Mouse (Mus musculus): Measurements from ENCODE around the gene Tlx3. TPM values are rescaled to one million over a fixed set of nuclear protein-coding genes. Genes with fewer than 3 reads are reported as not detected.

Tlx3 gene
- total RNA-seq, 2 experiments from 2014 or later = not detected

GRCm38 (mm10) chr11:33197673-33198072 is 5.7 kb downstream of the Tlx3 start:
- ATAC-seq (ENCODE audit: poor library complexity, severe bottlenecking) = no peak

GRCm38 (mm10) chr11:33197133-33197514 is 6.3 kb downstream of the Tlx3 start:
- no peak for ATAC-seq (ENCODE audit: poor library complexity, severe bottlenecking)

GRCm38 (mm10) chr11:33196447-33197132 is 6.8 kb downstream of the Tlx3 start:
- ATAC-seq (ENCODE audit: poor library complexity, severe bottlenecking) = no peak

DNA sequence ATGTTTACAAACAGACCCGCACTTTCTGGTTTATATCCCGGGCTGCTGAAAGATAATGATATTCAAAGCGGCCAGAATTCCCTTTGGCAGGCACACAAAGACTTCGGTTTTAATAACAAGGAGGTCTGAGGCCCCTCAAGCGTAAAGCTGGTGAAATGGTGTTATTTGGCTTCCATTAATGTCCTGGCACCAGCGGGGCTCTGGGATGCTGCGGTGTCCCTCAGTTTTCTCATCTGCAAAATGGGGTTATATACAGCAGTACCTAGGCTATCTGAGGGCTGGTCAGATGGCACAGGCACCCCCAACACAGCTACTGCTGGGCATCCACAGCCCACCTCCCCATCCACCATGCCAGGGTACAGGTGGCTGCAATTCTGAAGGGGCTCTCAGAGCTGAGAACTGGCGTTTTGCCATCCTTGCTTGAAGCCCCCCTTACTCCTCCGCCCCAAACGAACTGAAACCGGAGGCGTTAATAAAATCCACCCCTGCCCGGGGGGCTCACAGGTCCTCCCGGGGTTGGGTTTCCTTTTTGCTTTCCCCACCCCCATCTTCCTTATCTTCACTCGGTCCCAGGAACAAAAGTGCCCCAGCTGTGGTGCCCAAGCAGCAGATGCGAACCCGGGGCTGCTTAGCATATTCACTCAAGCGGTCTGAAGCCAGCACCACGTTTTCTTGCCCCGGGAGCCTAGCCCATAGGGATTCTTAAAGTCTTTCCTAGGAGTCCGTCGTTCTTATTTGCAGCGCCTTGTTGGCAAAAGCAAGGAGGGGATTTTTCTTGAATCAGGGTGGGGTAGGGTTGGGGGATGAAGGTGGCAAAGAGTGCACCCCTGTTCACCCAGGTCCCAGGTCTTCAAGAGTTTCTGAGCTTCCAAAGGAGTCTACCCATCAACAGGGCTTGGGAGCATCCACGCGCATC is 7.6 kb downstream of the Tlx3 start:
- ATAC-seq (ENCODE audit: poor library complexity, severe bottlenecking) = no peak

DNA sequence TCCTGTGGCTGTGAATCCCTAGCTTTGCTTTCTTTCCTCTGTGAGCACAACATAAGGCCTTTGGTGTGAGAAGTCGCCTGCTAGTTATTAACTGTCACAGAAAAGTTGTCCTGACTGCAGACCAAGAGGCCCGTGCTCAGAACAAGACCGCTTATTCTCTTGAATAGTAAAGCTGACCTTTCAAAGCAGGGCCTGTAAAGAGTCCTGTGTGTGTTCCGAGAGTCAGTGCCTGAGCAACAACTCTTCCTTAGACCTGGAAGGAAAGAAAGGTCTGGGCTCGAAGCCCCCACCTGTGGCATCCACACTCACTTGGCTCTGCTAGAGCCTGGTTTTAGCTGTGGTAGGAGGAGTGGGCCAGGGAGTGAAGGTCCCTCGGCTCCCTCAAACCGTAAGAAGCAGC is 8.3 kb downstream of the Tlx3 start:
- no peak for ATAC-seq (ENCODE audit: poor library complexity, severe bottlenecking)

DNA sequence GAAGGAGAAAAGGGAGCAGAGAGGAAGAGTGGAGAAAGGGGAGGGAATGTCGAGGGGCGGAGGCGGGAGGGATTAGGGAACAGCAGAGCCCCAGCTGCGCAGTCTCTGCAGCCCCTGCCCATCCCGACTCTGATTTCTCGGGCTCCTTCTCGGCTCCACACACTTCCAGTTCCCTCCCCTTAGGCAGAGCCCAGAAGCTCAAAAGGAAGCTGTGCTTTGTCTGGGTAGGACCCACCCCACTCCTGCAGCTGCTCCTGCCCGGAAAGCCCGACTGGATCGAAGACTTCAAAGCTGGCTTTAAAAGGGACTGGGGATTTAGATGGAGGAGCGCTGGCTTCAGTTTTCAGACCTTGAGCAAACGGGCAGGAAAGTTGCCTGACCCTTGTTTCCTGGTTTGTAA is 9.7 kb downstream of the Tlx3 start:
- no peak for ATAC-seq (ENCODE audit: poor library complexity, severe bottlenecking)

DNA sequence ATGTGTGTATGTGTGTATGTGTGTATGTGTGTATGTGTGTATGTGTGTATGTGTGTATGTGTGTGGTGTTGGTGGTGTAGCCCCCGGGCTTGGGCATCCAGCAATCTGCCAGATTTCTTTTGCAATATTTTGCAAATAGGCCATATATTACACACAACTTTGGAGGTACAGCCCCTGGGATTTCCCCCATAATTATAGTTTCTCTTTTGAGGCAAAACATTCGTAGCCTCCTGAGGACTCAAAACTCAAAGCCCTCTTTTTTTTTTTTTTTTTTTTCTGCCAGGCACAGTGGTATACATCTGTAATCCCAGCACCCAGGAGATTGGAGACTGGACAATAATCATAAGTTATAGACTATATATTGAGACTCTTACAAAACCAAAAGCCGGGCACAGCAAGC is 21.6 kb downstream of the Tlx3 start:
- ATAC-seq (ENCODE audit: poor library complexity, severe bottlenecking) = no peak

DNA sequence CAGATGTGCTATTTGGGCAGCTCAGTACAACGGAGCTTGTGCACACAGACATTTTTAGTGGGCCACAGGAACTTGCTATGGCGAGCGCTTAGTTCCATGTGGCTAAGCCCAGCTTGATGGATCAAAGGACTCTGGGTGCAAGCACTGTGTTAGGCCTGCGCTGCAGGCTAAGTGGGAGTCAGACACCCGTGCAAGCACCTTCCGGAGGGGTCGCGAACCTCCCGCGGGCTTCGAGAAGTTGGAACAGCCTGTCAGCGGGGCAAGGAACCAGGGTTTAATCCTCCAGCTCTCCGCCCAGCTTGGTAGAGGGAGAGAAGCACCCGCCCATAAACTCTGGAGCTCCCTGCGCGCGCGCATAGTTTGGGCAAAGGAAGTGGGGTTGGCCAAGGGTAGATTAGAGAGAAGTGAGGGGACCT is 22.7 kb downstream of the Tlx3 start:
- no peak for ATAC-seq (ENCODE audit: poor library complexity, severe bottlenecking)

DNA sequence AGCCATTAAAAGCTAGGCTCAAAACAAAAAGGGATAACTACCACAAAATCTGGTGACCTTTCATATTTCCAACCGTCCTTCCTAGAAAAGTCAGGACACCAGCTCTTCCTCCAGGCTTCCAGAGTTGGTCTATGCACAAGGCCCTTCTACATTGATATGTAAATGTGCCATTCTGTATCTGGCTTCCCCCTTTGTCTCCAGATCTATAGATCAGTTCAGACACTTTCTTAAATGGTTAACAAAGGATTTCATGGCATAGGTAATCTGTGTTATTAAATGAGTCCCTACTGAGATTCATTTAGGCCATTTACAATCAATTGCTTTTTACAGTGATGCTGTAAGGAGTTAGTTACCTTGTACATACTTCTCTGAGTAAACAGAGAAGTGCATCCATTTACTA is 23.6 kb downstream of the Tlx3 start:
- no peak for ATAC-seq (ENCODE audit: poor library complexity, severe bottlenecking)

DNA sequence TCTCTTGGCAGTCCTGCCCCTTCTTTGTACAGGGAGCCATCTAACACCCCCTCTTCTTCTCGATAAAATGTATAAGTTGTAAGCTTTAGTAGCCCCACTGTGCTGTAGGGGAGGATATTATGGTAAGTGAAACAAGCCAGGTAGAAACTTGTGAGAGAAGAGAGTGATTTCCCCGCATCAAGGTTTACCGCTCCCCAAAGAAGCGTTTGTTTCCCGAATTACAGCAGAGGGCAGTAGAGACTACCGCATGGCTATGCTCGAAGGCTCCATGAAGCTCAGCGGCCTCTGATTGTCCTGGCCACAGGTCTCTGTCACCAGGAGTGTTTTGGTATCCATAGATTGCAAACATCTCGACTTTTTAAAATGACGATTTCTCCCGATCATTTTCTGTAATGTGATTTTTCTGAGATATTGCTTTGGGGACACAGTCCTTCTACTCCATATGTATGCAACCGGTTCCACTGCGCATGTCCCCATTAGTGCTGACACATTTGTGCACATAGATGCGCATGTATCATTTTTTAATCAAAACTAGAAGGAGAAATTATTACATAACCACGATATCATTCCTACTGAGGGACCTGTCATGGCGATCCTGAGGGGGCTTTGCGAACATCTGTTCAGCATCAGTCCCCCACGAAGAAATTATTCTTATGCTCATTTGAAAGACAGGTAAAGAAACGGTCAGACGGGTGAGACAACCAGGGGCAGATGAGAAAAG is 26.7 kb downstream of the Tlx3 start:
- ATAC-seq (ENCODE audit: poor library complexity, severe bottlenecking) = no peak

GRCm38 (mm10) chr11:33175768-33176167 is 27.6 kb downstream of the Tlx3 start:
- no peak for ATAC-seq (ENCODE audit: poor library complexity, severe bottlenecking)

DNA sequence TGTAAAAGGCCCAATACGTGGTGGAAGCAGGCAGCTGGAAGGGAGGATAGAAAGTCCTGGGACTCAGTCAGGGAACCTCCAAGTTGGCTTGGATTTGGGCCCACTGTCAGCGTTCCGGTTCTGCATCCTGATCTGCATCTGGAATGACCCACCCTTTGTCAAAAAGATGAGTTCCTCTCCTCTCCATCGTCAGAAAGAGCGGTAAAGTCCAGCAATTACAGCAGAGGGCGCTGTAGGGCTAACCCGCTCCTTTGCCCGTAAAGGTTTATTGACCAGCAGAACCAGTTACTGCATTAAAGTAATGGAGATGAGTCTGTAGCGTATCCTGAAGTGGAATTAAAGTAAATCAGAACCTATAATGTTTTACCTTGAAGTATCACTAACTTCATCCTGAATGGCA is 32.9 kb downstream of the Tlx3 start:
- peak; percentile 80 for ATAC-seq (ENCODE audit: poor library complexity, severe bottlenecking)

DNA sequence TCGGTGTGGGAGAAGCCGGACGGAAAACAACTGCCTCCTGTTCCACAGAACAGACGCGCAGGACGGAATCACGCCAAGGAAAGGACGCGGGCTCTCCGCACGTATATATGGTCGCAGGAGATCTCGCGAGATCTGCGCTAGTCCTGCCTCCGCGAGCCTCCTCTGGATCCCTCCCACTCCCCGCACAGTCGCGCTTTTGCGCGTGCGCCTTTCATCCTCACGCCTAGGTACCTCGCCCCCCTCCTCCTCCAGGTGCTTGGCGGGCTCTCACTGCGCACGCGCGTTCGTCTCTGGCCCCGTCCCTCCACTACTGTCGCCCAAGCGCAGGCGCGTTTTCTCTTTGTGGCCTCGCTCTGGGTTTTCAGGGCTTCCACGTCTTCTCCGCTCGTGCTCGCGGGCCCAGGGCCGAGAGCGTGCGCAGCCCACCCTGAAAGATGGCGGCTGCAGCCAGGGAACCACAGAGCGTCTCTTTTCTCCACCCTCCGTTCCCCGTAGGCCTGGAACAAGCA is 40.3 kb downstream of the Tlx3 start, which contains the start of gene Npm1:
TSS of gene Npm1 (minus strand) at position 209 of the 509 bp plus-strand sequence.
- peak; percentile 97 for ATAC-seq (ENCODE audit: poor library complexity, severe bottlenecking)

DNA sequence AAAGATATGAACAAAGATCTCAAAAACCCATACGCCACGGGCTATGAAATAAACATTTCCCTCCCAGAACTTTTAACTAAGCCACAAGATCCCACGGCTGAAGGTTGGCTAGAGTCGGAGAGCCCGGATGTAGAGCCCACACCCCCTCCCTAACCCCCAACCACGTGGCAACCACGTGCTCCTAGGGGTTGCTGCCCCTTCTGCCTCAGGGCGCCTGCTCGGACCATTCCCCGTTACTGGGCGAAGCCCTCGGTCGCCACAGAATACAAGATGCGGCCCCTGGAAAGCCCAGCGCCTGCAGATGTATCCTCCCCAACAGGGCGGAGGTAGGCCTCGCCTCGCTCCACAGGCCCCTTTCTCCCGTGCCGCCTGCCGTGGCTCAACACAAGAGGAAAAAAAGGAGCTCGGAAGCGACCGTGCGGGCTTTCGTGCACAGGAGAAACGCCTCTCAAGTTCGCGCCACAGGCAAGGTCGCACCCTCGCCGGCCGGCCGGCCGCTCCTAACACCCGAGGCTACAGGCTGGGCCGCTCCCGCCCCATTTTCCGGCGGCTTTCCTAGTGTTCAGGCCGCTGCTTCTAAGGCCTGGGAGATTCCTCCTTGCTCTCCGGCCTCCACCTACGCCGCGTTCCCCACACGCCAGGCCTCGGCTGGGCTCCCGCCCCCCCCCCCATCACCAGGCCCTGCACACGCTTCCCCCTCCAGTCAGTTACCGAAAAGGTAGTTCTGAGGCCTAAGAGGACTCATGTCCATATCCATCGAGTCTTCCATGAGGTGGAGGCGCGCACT is 41.0 kb downstream of the Tlx3 start:
- ATAC-seq (ENCODE audit: poor library complexity, severe bottlenecking) = peak; percentile 36

DNA sequence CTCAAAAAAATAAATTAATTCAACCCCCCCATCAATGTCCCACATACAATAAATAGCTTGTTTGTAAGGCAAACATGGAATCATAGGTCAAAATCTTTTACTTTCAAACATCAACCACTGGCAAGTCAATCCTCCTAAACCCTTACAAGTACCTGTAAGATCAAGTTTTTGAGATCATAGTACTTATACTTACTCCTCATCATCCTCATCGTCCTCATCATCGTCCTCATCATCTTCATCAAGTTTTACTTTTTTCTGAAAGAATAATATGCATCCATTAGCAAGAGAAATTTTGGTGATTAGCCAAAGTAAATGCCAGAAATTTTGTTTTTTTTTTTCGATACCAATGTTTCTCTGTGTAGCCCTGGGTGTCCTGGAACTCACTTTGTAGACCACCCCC is 43.6 kb downstream of the Tlx3 start:
- ATAC-seq (ENCODE audit: poor library complexity, severe bottlenecking) = no peak

GRCm38 (mm10) chr11:33157453-33158196 is 45.8 kb downstream of the Tlx3 start:
- no peak for ATAC-seq (ENCODE audit: poor library complexity, severe bottlenecking)

DNA sequence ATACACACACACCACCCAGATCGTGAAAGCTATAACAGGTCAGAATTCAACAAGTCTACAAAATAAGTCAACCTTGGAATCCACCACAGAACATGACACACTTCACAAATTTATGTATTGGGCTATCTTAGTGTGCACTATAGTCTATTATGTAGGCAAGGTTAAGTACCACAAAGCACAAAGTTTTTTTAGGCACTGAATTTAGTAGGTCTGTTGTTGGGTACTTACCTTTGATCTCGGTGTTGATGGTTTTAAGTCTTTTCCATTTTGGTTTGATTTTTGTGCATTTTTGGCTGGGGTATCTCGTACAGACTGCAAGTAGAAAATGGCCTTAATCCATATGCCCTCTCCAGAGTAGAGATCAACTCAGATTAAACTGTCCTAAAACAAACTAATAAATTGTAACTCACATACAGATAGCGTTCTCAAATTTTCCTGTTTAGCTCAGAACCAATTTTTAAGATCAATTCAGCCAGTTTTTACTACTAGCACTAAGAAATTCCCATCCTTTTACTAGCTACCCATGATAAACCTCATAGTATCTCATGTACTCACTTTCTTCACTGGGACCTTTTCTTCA is 46.9 kb downstream of the Tlx3 start:
- ATAC-seq (ENCODE audit: poor library complexity, severe bottlenecking) = no peak

- ATAC-seq (ENCODE audit: poor library complexity, severe bottlenecking) = no peak
These were observed 48.9 kb downstream of the Tlx3 start for GRCm38 (mm10) chr11:33154459-33154858.

- ATAC-seq (ENCODE audit: poor library complexity, severe bottlenecking) = no peak
These were observed 50.4 kb downstream of the Tlx3 start for GRCm38 (mm10) chr11:33152997-33153396.

Data from megakaryocyte, adult 5-6 weeks (primary cell).